Mouse (Mus musculus): Measurements from ENCODE around the gene Fam89b.
"Not testable (repeated sequence)": the region's sequence is repeated elsewhere in the genome, so short reads cannot be mapped to it uniquely, and the experiment has no call there.

Fam89b gene

DNA sequence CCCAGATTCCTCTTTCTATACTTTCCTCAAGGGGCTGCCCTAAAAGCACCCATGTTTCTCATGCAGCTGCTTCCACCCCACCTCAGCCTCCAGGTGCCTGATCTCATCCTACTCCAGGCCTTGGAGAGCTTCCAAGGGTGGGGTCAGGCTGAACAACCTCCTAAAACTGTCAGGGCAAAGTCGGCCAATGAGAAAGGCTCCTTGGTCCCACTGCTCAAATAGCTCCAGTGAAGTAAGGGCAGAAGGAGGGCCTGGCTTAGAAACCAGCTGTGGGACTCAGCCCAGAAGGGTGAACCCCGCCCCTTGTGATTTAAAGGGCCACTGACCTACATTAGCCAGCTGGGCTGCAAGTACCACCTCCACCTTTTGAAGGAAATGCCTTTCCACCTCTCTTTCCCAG is 15.7 kb downstream of the Fam89b start:
- no peak for ATAC-seq (ENCODE audit: insufficient number of reproducible peaks, low FRiP score, low TSS enrichment)

DNA sequence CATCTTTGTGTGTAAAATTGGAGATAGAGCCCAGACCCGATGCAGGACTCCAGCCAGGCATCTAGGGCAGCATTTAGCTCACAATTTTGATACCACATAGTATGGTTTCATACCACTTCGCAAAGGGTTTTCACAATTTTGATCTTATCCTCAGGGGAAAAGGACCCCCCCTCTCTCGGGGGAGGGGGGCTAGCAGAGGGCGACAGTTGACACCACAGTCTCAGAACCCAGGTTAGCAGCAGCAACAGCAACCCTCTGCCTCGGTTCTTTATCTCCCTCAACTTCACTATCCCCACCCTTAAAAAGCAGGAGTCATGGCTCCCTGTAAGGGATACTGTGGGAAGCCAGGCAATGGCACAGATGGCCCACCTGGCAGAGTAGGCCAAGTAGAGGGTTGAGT is 16.2 kb downstream of the Fam89b start:
- no peak for ATAC-seq (ENCODE audit: insufficient number of reproducible peaks, low FRiP score, low TSS enrichment)

DNA sequence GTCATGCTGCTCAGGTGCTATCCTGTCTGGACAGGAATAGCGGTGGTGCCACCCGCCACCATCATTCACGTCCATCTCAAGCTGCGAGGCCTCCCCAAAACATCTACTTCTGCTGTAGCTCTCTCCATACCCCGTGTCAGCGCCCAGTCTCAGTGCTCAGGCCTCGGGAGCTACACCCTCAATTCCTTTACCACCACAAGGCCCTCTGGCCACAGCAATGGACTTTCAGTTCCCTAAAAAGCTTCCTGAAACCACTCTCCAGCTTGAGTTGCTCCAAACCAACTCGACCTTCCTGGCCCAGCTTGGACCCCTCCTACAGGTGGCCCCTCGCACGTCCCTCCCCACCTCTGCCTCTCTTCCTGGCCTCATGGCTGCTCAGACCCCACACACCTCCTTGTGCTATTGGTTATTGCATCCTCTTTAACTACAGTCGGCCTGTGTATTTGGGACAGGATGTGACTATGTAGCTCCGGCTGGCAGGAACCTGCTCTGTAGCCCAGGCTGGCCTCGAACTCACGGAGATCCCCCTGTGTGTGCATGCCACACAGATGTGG is 17.5 kb downstream of the Fam89b start:
- ATAC-seq (ENCODE audit: insufficient number of reproducible peaks, low FRiP score, low TSS enrichment) = no peak

DNA sequence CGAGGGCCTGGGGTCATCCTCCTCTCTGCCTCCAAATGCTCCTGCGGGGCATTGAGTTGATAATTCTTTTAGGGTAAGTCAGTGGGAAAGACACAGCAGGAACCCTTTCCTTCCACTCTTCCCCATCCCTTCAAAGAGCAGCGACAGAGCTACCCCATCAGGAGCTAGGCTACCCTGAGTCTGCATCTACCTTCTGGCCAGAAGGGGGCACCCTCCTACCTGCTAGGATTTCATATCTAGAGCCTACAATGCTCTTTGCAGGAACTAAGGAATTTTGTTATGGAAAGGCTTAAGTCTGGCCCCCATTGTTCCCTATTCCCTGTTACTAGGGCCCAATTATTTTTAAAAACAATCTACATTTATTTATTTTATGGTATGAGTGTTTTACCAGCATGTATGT is 18.2 kb downstream of the Fam89b start:
- no peak for ATAC-seq (ENCODE audit: insufficient number of reproducible peaks, low FRiP score, low TSS enrichment)

DNA sequence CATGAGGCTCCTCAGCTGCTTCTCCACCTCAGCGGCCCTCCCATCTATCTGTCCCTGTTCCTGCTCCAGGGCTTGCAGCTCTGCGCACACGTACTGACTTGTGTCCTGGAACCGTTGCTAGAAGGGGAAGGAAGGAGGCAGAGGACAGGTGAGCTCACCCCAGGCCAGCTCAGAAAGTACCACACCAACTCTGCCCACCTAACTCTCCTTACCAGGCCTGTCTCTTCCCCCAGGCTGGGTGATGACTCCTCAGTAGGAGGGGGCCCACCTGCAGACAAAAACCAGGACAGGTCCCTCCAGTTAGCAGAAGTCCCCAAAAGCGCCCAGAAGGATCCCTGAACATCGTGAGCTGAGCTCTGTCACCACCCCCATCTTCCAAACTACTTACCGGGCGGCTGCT is 18.9 kb downstream of the Fam89b start:
- ATAC-seq (ENCODE audit: insufficient number of reproducible peaks, low FRiP score, low TSS enrichment) = no peak

DNA sequence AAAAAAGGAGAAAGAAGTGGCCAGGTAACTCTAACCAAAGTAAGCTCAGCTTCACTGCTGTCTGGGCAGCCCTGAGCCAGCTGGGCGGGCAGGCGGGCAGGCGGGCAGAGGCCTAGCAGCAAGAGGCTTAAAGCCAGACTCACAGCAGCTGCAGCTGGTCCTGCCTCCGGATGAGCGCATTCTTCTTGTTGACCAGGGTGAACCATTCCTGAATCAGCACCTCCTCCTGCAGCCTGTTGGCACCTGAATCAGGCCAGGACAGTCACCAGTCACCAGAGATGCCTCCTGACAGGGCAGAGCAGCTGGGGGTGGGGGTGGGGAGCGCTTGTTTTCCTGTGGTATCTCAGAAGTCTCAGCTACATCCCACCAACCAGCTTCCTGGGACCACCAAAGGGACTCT is 19.4 kb downstream of the Fam89b start:
- no peak for ATAC-seq (ENCODE audit: insufficient number of reproducible peaks, low FRiP score, low TSS enrichment)

DNA sequence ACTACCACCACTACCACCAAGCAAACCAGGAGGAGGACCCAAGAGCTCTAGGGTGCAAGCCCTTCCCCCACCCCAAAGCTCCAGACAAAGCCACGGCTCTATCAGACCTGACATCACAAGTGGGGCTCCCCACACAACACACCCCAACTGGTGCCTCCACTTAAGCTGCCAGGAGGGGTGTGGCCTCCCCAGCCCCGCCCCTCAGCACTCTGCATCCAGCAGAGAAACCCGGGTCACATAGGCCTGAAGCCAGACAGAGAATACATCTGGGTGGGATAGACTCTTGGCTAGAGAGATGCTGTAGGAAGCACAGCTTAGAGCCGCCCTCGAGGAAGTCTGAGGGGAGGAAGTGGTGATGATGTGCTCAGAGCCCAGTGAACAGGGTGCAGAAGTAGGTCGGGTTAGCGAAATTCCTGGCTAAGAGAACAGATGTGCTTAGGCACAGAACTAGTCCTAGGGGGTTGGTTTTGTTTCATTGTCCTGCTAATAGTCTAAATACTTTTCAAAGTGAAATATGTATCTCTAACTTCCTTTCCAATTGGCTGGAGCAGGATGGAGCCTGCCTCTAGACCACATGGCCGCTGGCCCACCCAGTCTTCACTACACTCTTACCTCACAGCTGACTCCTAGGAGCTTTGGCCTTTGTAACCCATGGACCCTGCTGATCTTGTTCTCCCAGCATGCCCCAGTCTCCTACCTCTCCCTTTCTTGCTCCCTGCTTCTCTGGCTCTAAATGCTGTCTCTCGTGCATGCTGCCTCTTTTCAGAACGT is 24.5 kb downstream of the Fam89b start:
- ATAC-seq (ENCODE audit: insufficient number of reproducible peaks, low FRiP score, low TSS enrichment) = no peak

DNA sequence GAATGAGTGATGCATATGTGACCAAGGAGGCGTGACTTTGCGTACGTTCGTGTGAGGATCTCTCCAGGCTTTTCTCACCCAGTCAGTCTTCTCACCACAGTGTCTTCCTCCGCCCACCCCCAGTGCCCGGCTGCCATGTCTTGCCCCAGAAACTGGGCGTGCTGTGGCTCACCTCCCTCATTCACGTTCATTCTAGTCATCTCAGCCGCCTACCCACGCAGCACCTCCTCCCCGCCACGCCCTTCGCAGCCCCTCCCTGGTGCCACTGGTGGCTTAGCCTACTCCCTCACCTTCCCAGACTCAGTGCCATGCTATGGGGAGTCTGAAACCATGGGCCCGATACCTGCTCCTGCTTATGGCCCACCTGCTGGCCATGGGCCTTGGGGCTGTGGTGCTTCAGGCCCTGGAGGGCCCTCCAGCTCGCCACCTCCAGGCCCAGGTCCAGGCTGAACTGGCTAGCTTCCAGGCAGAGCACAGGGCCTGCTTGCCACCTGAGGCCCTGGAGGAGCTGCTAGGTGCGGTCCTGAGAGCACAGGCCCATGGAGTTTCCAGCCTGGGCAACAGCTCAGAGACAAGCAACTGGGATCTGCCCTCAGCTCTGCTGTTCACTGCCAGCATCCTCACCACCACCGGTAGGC is 25.2 kb downstream of the Fam89b start, which contains the start of gene Kcnk7:
Gene Kcnk7, plus strand, starts transcription at position 205 of the 638 bp plus-strand sequence.
- no peak for ATAC-seq (ENCODE audit: insufficient number of reproducible peaks, low FRiP score, low TSS enrichment)

DNA sequence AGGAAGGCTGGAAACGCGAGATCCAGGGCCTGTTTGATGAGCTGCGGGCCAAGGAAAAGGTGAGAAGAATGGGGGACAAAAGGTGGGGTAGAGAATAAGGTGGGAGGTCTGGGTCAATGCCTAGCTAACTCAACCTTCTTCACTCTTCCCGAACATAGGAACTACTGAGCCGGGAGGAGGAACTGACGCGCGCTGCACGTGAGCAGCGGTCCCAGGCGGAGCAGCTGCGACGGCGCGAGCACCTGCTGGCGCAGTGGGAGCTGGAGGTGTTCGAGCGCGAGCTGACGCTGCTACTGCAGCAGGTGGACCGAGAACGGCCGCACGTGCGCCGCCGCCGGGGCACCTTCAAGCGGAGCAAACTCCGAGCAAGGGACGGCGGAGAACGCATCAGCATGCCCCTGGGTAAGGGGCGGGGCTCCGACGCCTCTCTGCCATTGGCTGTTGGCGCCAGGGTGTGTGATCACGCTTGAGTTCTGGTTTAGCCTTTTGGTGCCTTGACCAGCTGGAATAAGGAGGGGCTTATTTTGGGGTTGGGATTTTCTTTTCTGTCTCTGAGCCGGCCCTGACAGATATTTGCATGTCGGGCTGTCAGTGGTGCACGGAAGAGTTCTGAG is 33.5 kb downstream of the Fam89b start:
- ATAC-seq (ENCODE audit: insufficient number of reproducible peaks, low FRiP score, low TSS enrichment) = no peak

DNA sequence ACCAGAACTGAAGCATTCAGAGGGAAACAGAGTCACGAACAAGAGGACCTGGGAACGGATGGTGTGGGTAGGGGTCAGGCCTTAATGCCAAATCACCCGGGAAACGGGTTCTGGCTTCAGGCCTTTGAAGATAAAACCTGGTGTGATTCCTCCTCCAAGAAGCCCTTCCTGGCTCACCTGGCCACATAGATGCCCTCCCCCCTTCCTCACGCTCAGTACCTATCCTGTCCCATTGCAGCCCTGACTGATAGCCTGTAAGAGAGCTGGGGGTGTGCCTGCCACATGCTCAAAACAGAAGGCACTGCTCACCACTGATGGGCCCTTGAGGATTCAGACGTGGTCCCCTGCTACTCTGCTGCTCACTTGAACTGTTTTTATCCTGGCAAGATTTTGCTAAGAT is 35.7 kb downstream of the Fam89b start:
- ATAC-seq (ENCODE audit: insufficient number of reproducible peaks, low FRiP score, low TSS enrichment) = no peak

DNA sequence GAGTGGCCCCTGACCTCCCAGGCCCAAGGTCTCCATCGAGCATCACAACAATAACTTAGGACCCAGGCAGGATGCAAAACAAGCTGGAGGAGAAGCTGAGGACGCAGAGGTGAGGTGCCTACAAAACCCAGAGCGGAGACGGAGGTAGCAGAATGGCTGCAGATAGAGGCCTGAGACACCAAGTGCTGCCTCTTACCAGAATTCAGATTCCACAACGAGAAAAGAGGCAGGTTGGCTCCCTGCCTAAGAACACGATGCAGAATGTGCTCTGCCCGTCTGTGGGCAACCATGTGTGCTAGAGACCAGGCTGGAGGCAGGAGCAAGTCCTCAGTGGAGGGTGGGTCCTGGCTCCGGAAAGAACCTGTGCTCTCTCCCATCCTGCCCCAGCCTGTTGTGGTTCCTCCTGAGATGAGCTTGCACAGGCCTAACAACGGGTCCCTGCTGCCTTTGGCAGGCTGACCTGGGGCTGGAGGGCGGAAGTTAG is 36.5 kb downstream of the Fam89b start:
- ATAC-seq (ENCODE audit: insufficient number of reproducible peaks, low FRiP score, low TSS enrichment) = no peak

DNA sequence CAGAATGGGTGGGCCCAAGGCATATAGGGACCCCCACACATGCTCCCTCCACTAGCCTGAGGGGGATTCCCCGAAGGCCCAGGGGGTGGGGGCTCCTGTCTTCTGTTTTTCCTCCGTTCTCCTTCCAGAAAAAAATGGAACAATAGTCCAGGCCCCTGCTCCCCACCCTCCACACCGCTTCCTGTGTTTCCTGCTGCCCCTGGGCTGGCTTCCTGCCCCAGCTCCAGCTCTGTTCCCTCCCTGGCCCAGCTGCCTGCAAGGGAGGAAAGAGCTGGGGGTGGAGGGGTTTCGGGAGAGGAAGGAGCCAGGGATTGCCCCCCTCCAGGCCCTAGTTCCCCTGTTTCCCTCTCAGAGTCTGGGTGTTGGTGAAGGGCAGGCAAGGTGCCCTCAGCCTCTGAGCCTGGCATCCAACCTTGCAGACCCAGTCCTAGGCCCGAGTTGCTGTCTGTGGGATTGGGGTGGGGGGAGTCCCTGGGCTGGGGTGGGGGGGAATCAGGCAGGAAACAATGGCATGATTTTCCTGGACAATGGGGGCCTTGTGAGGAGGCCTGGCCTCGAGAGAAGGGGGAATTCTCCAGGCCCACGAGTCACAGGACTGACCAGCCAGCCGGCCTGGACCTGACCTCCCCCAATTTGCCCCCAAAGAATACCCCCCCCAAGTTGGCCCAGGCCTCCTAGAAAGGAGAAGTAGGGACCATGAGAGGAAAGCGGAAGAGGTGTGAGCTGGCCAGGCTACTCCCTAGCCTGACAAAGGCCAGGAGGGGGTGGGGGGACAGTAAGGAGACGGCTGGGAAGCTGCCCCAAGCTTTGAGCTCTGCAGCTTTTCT is 37.2 kb downstream of the Fam89b start:
- ATAC-seq (ENCODE audit: insufficient number of reproducible peaks, low FRiP score, low TSS enrichment) = no peak

DNA sequence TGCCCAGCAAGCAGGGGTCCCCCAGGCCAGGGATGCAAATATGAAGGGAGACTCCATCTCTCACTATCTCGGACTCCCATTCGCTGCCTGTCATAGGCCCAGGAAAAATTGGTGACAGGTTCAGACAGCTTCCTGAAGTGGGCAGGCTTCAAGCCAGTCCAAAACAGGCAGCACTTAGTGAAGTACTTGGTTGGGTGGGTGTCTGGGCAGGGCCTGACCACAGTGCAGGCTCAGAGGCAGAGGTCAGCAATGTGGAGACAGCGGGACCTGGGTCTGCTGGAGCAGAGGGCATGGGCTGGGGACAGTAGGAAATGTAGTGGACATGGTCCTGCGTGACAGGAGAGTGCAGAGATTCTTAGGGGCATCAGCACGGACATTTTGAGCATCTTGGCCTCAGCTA is 37.9 kb downstream of the Fam89b start:
- no peak for ATAC-seq (ENCODE audit: insufficient number of reproducible peaks, low FRiP score, low TSS enrichment)

DNA sequence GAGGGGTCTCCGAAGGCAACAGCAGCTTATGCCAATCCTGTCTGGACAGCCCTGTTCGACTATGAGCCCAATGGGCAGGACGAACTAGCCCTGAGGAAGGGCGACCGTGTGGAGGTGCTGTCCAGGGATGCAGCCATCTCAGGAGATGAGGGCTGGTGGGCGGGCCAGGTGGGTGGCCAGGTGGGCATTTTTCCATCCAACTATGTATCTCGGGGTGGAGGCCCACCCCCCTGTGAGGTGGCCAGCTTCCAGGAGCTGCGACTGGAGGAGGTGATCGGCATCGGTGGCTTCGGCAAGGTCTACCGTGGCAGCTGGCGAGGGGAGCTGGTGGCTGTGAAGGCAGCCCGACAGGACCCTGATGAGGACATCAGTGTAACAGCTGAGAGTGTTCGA is 39.1 kb downstream of the Fam89b start:
- no peak for ATAC-seq (ENCODE audit: insufficient number of reproducible peaks, low FRiP score, low TSS enrichment)

DNA sequence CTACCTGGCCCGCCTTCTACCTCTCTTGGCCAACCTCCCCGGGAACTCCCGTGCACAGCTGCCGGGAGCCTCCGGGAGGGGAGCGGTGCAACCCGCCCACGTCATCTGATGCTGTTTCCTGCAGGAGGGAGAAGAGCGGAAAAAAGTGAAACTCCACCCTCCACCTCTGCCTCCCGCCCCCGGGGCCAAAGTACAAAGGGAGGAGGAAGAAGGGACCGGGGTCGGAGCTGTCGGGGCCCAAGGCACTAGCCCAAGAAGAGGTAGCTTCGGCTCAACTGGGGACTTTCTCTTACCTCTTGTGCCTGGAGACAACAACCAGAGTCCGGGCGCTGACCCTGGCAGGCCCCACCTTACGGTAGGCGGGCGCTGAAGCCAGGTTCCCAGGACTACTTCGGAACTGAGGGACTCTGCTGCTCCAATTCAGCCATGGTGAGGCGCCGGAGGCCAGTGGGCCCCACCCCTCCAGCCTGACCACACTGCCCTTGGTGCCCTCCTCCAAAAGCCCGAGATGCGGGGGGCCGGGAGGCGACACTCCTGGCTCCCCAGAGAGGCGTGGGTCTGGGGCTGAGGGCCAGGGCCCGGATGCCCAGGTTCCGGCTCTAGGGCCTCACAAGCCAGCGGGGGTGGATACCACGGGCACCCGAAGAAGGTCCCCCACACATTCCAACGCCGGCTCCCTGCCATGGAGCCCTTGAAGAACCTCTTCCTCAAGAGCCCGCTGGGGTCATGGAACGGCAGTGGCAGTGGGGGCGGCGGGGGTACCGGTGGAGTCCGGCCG is 39.7 kb downstream of the Fam89b start:
- ATAC-seq (ENCODE audit: insufficient number of reproducible peaks, low FRiP score, low TSS enrichment) = peak; percentile 4; the same call in 1 of the 2 replicates

DNA sequence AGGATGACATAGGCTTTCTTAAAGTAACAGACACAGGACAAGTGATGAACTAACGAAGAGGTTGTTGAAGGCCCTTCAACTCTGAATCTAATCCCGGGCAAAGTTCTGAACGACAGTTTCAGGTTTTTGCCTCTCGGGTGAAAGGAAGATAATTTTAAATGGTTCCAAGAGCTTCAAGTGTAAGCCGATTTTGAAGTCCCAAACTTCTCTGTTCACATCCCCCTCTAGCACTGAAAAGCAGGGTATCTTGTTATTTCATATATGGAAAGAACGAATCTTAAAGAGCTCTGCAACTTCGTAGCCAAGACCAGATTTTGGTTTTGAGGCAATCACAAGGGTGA is 40.4 kb downstream of the Fam89b start:
- ATAC-seq (ENCODE audit: insufficient number of reproducible peaks, low FRiP score, low TSS enrichment) = no peak

DNA sequence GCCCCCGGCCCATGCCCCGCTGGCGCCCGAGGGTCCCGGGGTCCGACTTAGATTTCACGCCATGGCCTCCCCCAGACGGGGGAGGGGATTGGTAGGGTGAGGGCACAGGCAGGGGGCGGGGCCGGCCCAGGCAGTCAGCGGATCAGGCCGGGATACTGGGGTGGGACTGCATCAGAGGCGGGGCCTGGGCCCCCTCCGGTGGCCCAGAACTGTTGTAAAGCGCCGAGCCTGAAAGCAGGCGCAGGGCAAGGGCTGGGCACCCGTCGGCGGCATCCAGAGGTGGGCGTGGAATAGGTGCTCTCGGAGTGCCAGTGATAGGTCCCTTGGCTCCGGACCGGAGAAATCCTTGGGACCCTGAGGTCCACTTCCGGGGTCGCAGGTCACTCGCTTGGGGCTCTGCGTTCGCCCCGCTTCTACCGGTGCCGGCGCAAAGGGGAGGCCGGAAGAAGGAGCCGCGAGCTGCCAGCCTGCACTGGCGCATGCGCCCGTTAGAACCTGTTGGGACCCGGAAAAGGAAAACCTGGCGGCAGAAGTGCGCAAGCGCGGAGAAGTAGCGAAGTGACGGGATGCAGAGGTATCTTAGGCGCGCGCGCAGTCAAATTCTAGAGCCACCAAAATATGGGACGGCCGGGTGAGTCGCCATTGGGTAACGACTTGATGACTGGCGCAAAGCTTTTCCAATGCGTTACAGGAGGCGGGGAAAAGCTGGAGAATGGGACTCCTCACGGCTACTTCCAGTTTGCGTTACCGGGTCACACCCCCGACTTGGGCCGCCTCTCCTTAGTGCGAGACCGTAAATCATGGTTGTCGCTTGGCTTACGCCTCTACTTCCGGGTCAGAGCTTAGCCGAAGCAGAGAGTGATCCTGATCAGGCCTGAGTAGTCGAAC is 41.0 kb downstream of the Fam89b start, which contains the start of the genes Map3k11 and Pcnx3:
Gene Map3k11, plus strand, starts transcription at position 543 of the 888 bp plus-strand sequence.
Gene Pcnx3, minus strand, starts transcription at position 709 of the 888 bp plus-strand sequence.
- peak; percentile 86 for ATAC-seq (ENCODE audit: insufficient number of reproducible peaks, low FRiP score, low TSS enrichment)

DNA sequence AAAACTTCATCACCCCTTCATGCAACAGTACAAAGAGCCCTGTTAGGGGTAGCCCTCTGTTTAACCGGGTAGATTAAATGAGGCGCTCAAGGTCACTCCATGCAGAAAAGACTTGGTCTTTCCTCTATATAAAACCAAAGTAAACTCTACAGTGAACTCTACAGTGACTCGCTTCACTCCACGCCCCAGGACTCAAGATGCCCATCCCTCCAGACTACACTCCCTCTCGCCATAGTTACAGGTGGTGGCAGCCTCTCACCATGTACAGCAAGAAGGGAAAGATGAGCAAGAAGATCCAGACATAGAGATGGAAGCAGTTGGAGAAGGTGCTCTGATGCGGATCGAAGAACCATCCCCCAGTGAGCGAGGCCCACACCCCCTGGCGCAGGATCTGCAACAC is 41.7 kb downstream of the Fam89b start:
- no peak for ATAC-seq (ENCODE audit: insufficient number of reproducible peaks, low FRiP score, low TSS enrichment)

DNA sequence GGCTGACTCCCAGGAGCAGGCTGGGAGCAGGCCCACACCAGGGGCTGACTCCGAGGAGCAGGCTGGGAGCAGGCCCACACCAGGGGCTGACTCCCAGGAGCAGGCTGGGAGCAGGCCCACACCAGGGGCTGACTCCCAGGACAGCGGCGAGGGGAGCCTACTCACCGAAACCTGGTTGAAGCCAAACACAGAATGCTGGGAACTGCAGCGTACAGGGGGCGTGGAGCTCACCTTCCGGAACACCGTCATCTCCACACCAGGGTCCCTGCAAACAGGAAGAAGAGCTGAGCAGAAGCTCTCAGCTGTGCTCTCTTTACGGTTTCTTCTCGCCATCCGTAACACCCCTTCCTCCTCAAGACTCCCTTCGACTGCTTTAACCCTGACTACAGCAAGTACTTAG is 42.5 kb downstream of the Fam89b start:
- ATAC-seq (ENCODE audit: insufficient number of reproducible peaks, low FRiP score, low TSS enrichment) = not testable (repeated sequence)

Data from cerebellum, adult (tissue).